Mouse (Mus musculus) frontal cortex, adult 2 months (tissue): Measurements from ENCODE around the gene Fam50a. TPM values are rescaled to one million over a fixed set of nuclear protein-coding genes. Genes with fewer than 3 reads are reported as not detected.
A peak's percentile ranks its signal among the peaks of the same experiment; 100 is the strongest.
"Not testable (repeated sequence)": the region's sequence is repeated elsewhere in the genome, so short reads cannot be mapped to it uniquely, and the experiment has no call there.

Experiments used
- DNase-seq, 2 experiments: peaks; one replicate each; pipeline ENCODE4 v3.0.0; 2022; ENCODE audit warnings: low spot score in 1 of 2; ENCODE audit errors: extremely low spot score in 1 of 2
- polyA plus RNA-seq: library from polyadenylated mRNA; depleted of rRNA; stranded (reverse); fragments of >200 nt; gene quantifications from 2 replicates; pipeline ENCODE4 v1.2.3, GENCODE M21; 2012; rRNA removed

Gene Fam50a
- polyA plus RNA-seq, 1 experiment, result 58.9 TPM

- no peak for DNase-seq
Observed at GRCm38 (mm10) chrX:74329215-74329671, 16.4 kb downstream of the Fam50a start.

GRCm38 (mm10) chrX:74330166-74330930 lies 17.5 kb downstream of the Fam50a start:
- DNase-seq, result no peak

- peak in 1 of 2 experiments; percentile 6 for DNase-seq
Observed at GRCm38 (mm10) chrX:74352645-74353466, 40.0 kb downstream of the Fam50a start.

- DNase-seq, result peak; percentile 59 to 82
Observed at GRCm38 (mm10) chrX:74353467-74353770, 40.6 kb downstream of the Fam50a start, which contains the start of gene Lage3. TSS of gene Lage3 (minus strand) at chrX:74353618.

GRCm38 (mm10) chrX:74357069-74357468 lies 44.2 kb downstream of the Fam50a start:
- DNase-seq, result not testable (repeated sequence)

GRCm38 (mm10) chrX:74359171-74359570 lies 46.3 kb downstream of the Fam50a start:
- DNase-seq, result no peak

GRCm38 (mm10) chrX:74367512-74367911 lies 54.7 kb downstream of the Fam50a start:
- no peak for DNase-seq

- DNase-seq, result peak in 1 of 2 experiments; percentile 63
Observed at GRCm38 (mm10) chrX:74368209-74368909, 55.5 kb downstream of the Fam50a start.

Other genes with a start within 250 kb of the Fam50a start
- gene Opn1mw, start 185.6 kb upstream of the Fam50a start, polyA plus RNA-seq, result 0.25 and 0.32 TPM in 2 replicates
- gene Mecp2, start 177.7 kb upstream of the Fam50a start, polyA plus RNA-seq, result 29.7 and 30.6 TPM in 2 replicates
- not detected in 2 replicates for gene Tex28, start 145.2 kb upstream of the Fam50a start, polyA plus RNA-seq
- 0.04 TPM in 2 replicates for gene Tktl1, start 135.8 kb upstream of the Fam50a start, polyA plus RNA-seq
- gene Flna, start 63.2 kb upstream of the Fam50a start, polyA plus RNA-seq, result 131 and 166 TPM in 2 replicates
- 45.2 and 45.8 TPM in 2 replicates for gene Emd, start 58.3 kb upstream of the Fam50a start, polyA plus RNA-seq
- 698 and 796 TPM in 2 replicates for gene Rpl10, start 42.2 kb upstream of the Fam50a start, polyA plus RNA-seq
- gene Taz, start 31.1 kb upstream of the Fam50a start, polyA plus RNA-seq, result 95.1 and 109 TPM in 2 replicates
- 3.7 and 4.8 TPM in 2 replicates for gene Dnase1l1, start 30.7 kb upstream of the Fam50a start, polyA plus RNA-seq
- 465 and 472 TPM in 2 replicates for gene Atp6ap1, start 15.9 kb upstream of the Fam50a start, polyA plus RNA-seq
- 923 and 1,152 TPM in 2 replicates for gene Gdi1, start 8.0 kb upstream of the Fam50a start, polyA plus RNA-seq
- gene Plxna3, start 16.0 kb downstream of the Fam50a start, polyA plus RNA-seq, result 55.4 and 59.9 TPM in 2 replicates
- 57.1 and 65.1 TPM in 2 replicates for gene Lage3, start 40.6 kb downstream of the Fam50a start, polyA plus RNA-seq
- gene Ubl4a, start 60.2 kb downstream of the Fam50a start, polyA plus RNA-seq, result 68.4 and 73.3 TPM in 2 replicates
- gene Slc10a3, start 60.3 kb downstream of the Fam50a start, polyA plus RNA-seq, result 4.3 and 4.8 TPM in 2 replicates
- 33.8 and 33.9 TPM in 2 replicates for gene Fam3a, start 80.2 kb downstream of the Fam50a start, polyA plus RNA-seq
- 20.5 and 21.4 TPM in 2 replicates for gene Ikbkg, start 80.3 kb downstream of the Fam50a start, polyA plus RNA-seq
- 30.2 and 31.8 TPM in 2 replicates for gene G6pdx, start 116.2 kb downstream of the Fam50a start, polyA plus RNA-seq
- gene Gm6880, start 168.4 kb downstream of the Fam50a start, polyA plus RNA-seq, result not detected in 2 replicates